Mouse (Mus musculus): ENCODE measurements around the gene Gabrg3. TPM values are rescaled to one million over a fixed set of nuclear protein-coding genes. Genes with fewer than 3 reads are reported as not detected.
"Not testable (repeated sequence)": the region's sequence is repeated elsewhere in the genome, so short reads cannot be mapped to it uniquely, and the experiment has no call there.

Gene Gabrg3
- total and polyA plus RNA-seq, 3 experiments = 2.0 to 11.7 (median 6.6) TPM

DNA sequence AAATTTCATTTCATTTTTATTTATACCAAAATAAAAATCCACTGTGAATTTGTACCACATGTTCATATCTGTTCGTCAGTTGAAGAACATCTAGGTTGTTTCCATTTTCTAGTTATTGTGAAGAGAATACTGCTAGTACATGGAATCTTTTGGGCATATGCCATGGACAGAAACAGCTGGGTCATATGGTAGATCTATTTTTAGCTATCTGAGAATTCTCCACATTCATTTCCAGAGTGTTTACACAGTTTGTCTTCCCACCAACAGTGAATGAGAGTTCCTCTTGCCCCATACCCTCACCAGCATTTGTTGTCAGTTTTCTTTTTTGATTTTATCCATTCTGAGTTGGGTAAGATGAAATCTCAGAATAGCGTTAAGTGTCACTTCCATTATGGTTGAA is 75.0 kb downstream of the Gabrg3 start:
- DNase-seq = no peak

GRCm38 (mm10) chr7:57307337-57307736 is 79.7 kb downstream of the Gabrg3 start:
- DNase-seq = no peak

DNA sequence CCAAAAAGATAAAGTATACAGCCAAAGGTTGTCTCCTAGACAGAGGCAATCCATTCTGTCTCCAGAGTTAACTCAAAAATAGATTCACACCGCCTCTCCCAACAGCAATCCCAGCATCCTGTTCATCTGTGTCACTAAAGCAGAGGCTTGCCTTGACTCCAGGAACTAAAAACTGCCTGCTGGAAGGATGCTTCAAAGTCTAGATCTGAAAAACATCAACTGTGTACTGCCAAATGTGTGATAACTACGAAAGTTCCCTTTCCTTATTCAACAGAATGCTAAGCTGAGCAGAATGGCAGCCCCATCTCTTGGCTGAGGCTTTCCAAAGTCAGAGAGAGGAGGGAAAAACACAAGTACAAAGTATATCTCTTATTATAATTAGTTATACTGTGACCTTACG is 90.3 kb downstream of the Gabrg3 start:
- no peak for DNase-seq

GRCm38 (mm10) chr7:57294127-57294526 is 92.9 kb downstream of the Gabrg3 start:
- no peak for DNase-seq

- no peak for DNase-seq
Measured at GRCm38 (mm10) chr7:57293564-57293963, 93.4 kb downstream of the Gabrg3 start.

- no peak for DNase-seq
Measured at GRCm38 (mm10) chr7:57283186-57283585, 103.8 kb downstream of the Gabrg3 start.

DNA sequence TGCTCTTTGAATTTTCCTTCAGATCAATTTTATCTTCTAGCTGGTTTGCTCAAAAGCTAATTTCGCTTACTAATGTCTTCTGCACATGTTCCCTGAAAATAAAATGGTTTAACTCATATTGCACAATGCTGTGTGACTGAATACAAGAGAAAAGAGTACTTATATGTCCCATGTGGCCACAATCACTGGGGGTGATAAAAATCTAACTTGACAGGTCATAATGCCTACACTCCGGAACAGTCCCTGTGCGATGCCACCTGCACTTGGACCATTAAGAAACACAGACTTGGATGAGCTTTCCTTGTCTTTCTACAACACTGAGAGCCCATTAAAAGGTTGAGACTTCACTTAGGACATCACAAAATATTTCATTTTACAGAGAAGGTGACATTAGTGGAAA is 108.1 kb downstream of the Gabrg3 start:
- no peak for DNase-seq

GRCm38 (mm10) chr7:57260201-57260600 is 126.8 kb downstream of the Gabrg3 start:
- DNase-seq = no peak

GRCm38 (mm10) chr7:57258893-57259574 is 128.0 kb downstream of the Gabrg3 start:
- DNase-seq = no peak

DNA sequence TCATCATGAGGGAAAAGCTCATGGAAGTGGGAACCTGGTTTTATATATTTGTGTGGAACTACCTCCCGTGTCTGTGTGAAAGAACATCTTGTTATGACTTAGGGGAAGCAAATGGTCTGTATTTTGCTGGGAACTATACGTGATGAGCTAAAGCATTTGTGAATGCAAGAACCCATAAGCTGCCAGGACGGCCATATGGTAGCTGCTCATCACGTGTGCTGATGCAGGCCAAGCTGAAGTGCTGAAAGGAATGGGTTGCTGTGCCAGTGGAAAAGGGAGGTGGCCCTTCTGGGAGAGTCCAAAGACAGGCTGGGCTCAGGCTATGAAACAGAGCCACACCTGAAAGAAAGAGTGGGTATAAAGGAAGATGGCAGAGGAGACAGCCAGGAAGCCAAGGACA is 143.0 kb downstream of the Gabrg3 start:
- no peak for DNase-seq

- no peak for DNase-seq
Measured at GRCm38 (mm10) chr7:57214119-57214518, 172.9 kb downstream of the Gabrg3 start.

DNA sequence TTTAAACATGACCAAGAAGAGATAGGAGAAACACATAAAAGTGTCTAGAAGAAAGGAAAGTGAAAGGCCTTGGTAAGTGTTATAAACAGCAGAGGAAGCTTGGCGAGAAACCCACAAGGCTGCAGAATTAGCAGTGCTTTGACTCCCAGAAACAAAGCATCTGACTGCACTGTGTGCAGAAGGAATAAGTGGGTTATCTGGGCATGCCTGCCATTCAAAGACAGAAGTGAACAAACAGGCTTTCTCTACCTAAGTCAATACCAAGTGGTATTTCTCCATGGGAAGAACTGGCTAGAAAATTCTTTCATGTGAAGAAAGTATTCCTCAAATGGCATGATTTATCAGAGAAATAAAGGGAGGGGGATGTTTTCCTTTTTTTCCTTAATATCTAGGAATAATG is 201.0 kb downstream of the Gabrg3 start:
- no peak for DNase-seq

GRCm38 (mm10) chr7:57175891-57176545 is 211.0 kb downstream of the Gabrg3 start:
- DNase-seq = not testable (repeated sequence)

DNA sequence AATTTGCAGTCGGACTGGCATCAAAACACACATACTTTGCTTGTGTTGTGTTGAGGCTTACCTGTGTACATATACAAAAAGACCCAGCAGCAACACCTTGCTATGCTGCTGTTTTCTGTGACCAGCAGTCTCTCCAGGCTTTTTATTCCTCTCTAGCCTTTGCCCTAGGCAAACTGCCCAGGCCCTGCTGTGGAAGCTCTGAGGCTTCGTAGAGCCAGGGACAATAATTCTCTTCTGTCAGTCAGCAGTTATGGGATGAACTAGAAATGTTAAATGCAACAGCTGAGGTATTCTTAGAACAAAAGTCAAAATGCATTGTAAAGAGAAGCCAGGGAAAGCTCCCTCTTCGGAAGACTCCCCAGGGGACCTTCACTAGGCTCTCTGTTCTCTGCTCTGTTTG is 220.1 kb downstream of the Gabrg3 start:
- peak; percentile 6 for DNase-seq

- DNase-seq = peak; percentile 73
Measured at GRCm38 (mm10) chr7:57158211-57158610, 228.8 kb downstream of the Gabrg3 start.

GRCm38 (mm10) chr7:57153743-57154142 is 233.2 kb downstream of the Gabrg3 start:
- DNase-seq = no peak

DNA sequence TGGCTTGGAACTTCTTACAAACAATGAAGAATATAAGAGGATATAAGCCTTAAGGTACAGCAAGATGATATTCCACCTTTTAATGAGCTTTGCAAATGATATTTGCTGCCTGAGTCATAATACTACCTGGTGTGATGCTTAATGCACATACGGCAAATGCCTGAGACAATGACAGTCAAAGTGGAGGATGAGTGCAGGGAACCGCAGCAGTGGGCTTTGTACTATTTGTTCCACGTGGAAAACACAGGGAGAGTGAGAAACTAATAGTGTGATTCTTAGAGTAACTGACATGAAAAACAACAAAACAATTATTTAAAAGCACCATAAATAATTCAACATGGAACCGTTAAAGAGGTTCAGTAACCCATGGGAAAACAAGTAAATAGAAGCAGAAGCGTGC is 236.2 kb downstream of the Gabrg3 start:
- no peak for DNase-seq

DNA sequence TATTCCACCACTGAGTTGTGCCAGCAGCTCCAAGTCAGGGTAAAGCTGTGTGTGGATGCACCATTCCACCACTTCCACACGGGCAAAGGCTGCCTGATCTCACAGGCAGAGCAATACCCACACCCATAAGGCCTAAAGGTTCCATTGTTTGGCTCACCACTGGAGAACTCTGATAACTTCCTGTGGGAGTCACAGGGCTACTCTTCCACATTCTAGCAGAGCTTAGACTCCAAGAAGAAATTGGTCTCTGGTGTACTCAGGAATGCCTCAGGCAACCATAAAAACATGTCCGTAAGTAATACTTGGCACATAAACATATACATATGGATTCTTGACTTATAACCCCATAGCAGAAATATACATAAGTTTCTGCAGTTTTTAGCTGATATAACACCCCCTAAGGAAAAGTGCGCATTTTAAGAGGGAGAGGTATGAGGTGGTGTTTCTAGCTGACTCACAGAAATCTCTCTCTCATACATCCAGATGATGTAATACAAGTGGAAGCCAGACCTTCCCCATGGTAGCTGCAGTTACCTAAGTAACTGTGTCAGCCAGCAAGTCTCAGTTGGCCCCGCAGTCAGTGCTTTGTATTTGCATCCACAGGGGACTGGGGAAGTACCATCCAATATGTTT is 248.8 kb downstream of the Gabrg3 start:
- DNase-seq = no peak

DNA sequence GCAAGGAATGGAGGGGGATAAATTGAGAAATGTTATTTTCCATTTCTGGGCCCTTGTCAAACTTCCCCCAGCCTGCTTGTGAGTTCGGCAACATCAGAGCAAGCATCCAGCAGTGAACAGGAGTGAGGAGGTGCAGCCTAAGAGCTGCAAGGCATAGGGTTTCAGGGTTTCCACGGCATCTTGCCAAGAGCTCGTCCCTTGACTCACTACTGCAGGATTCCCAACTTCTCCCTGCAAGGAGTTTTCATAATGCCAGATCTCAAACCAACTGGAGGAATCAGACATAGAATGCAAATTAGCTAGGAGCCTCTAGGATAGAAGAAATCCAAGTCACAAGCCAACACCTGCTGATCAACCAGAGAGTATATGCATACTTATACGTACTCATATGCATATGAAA is 254.0 kb downstream of the Gabrg3 start:
- peak; percentile 21 for DNase-seq

GRCm38 (mm10) chr7:57132471-57132870 is 254.5 kb downstream of the Gabrg3 start:
- peak; percentile 70 for DNase-seq

DNA sequence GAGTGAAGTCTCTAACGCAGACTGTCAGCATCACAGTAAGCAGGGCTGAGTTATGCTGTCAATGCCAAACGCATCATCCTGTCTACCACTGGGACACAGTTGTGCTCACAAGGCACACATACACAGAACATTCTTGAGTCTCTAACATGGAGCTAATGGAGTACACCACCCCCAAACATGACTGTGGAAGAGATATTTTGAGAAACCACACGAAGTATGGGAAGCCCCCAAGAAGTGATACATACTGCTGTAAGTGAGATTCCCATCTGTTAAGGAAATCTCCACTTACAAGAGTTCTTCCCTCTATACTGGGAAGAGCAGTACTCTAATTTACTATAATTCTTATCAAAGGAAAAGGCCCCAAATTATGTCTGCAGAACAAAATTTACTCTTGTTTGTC is 286.9 kb downstream of the Gabrg3 start:
- no peak for DNase-seq

DNA sequence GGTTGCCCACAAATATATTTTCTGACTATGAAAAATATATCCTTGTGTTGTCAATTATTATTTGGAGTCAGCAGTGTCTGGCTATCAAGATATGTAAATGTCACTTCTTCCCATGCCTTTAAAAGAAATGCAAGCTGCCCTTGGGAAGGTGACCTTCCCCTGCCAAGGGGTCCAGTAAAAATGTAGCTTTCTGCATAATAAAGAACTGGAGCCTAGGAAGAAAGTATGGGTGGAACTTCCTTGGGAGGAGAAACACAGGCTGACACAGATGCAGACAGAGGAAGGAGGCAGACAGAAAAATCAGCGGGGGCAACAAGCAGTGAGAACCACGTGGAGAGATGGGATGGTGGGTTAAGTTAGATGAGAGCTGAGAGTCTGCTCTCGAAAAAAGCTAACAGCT is 304.9 kb downstream of the Gabrg3 start:
- no peak for DNase-seq

GRCm38 (mm10) chr7:57071435-57072160 is 315.4 kb downstream of the Gabrg3 start:
- DNase-seq = no peak
